ENCODE assay signal across 1 mouse cellular context in genomic region chr4:129525889-129526288, GRCm38 (mm10).
TF ChIP-seq lines count a peak whose summit lies in the region.

No protein-coding gene starts in this region.

TF ChIP-seq in CH12.LX, 34 proteins besides CTCF, POLR2A, EP300 and RAD21:
- no peak for TF ChIP-seq MXI1 (IDR thresholded peaks at IDR 0.05; ENCODE audit: low read depth, low read length)
- no peak for TF ChIP-seq USF2 (conservative IDR thresholded peaks at IDR 0.05; ENCODE audit: low read depth, low read length)
- TF ChIP-seq ZMIZ1 (IDR thresholded peaks at IDR 0.05; ENCODE audit: low read depth, low read length), result no peak
- no peak for TF ChIP-seq KAT2A (IDR thresholded peaks at IDR 0.05; ENCODE audit: insufficient replicate concordance, low read length)
- no peak for TF ChIP-seq UBTF (IDR thresholded peaks at IDR 0.05; ENCODE audit: low read depth, low read length)
- no peak for TF ChIP-seq E2F4 (IDR thresholded peaks at IDR 0.05; ENCODE audit: insufficient replicate concordance, low read depth, low read length)
- TF ChIP-seq MAFK (IDR thresholded peaks at IDR 0.05; ENCODE audit: insufficient replicate concordance, low read length), result no peak
- TF ChIP-seq IRF4 (IDR thresholded peaks at IDR 0.05; ENCODE audit: low read depth, low read length), result no peak
- no peak for TF ChIP-seq RCOR1 (conservative IDR thresholded peaks at IDR 0.05; ENCODE audit: low read depth, low read length)
- TF ChIP-seq TBP (conservative IDR thresholded peaks at IDR 0.05; ENCODE audit: low read depth, low read length), result no peak
- TF ChIP-seq NRF1 (IDR thresholded peaks at IDR 0.05; ENCODE audit: low read depth, low read length), result no peak
- no peak for TF ChIP-seq USF1 (IDR thresholded peaks at IDR 0.05; ENCODE audit: low read depth, low read length)
- no peak for TF ChIP-seq PAX5 (IDR thresholded peaks at IDR 0.05; ENCODE audit: low read length)
- TF ChIP-seq HCFC1 (IDR thresholded peaks at IDR 0.05; ENCODE audit: low read depth, low read length), result no peak
TF ChIP-seq in CH12.LX: peak in this region for 0.
